Mouse (Mus musculus) R1 (cell line): ENCODE data around the gene Tmem169.

Experiments
- DNase-seq: peaks from one replicate; pipeline ENCODE4 v3.0.0-alpha.2; 2018; ENCODE audit warnings: low read depth, low spot score

Gene Tmem169

GRCm38 (mm10) chr1:72286904-72287303 is 2.7 kb downstream of the Tmem169 start:
- no peak for DNase-seq

- no peak for DNase-seq
Observed at GRCm38 (mm10) chr1:72287893-72288292, 3.7 kb downstream of the Tmem169 start.

- no peak for DNase-seq
Observed at GRCm38 (mm10) chr1:72288527-72289150, 4.5 kb downstream of the Tmem169 start.

GRCm38 (mm10) chr1:72290896-72291295 is 6.7 kb downstream of the Tmem169 start:
- DNase-seq, result no peak

GRCm38 (mm10) chr1:72291421-72291820 is 7.3 kb downstream of the Tmem169 start:
- no peak for DNase-seq

- DNase-seq, result no peak
Observed at GRCm38 (mm10) chr1:72291925-72292324, 7.8 kb downstream of the Tmem169 start.

GRCm38 (mm10) chr1:72293869-72294663 is 9.9 kb downstream of the Tmem169 start:
- no peak for DNase-seq

- DNase-seq, result no peak
Observed at GRCm38 (mm10) chr1:72295746-72296145, 11.6 kb downstream of the Tmem169 start.

- DNase-seq, result peak; percentile 28
Observed at GRCm38 (mm10) chr1:72301845-72302244, 17.7 kb downstream of the Tmem169 start.

- DNase-seq, result no peak
Observed at GRCm38 (mm10) chr1:72306241-72306640, 22.1 kb downstream of the Tmem169 start.

- no peak for DNase-seq
Observed at GRCm38 (mm10) chr1:72306679-72307181, 22.6 kb downstream of the Tmem169 start.

GRCm38 (mm10) chr1:72307317-72307798 is 23.2 kb downstream of the Tmem169 start, which contains the start of gene Xrcc5:
TSS of gene Xrcc5 (plus strand) at chr1:72307421.
- DNase-seq, result peak; percentile 100

GRCm38 (mm10) chr1:72308919-72309318 is 24.8 kb downstream of the Tmem169 start:
- no peak for DNase-seq

GRCm38 (mm10) chr1:72309744-72310424 is 25.7 kb downstream of the Tmem169 start:
- no peak for DNase-seq

- peak; percentile 95 for DNase-seq
Observed at GRCm38 (mm10) chr1:72312701-72313398, 28.7 kb downstream of the Tmem169 start.

GRCm38 (mm10) chr1:72313399-72314039 is 29.4 kb downstream of the Tmem169 start:
- DNase-seq, result peak; percentile 94

GRCm38 (mm10) chr1:72315447-72315846 is 31.3 kb downstream of the Tmem169 start:
- no peak for DNase-seq

- no peak for DNase-seq
Observed at GRCm38 (mm10) chr1:72316409-72316808, 32.2 kb downstream of the Tmem169 start.

GRCm38 (mm10) chr1:72316901-72317300 is 32.7 kb downstream of the Tmem169 start:
- DNase-seq, result no peak

GRCm38 (mm10) chr1:72320759-72321158 is 36.6 kb downstream of the Tmem169 start:
- no peak for DNase-seq

GRCm38 (mm10) chr1:72323248-72323647 is 39.1 kb downstream of the Tmem169 start:
- DNase-seq, result no peak
